Mouse (Mus musculus) neural tube, embryonic 10.5 days (tissue): ENCODE results near the gene Ptgir.
"Not testable (repeated sequence)": the region's sequence is repeated elsewhere in the genome, so short reads cannot be mapped to it uniquely, and the experiment has no call there.

ENCODE experiments used
- DNase-seq: peaks from one replicate; pipeline ENCODE4 v3.0.0-alpha.2; 2017; ENCODE audit warnings: low spot score; ENCODE audit errors: extremely low spot score

Gene Ptgir

DNA sequence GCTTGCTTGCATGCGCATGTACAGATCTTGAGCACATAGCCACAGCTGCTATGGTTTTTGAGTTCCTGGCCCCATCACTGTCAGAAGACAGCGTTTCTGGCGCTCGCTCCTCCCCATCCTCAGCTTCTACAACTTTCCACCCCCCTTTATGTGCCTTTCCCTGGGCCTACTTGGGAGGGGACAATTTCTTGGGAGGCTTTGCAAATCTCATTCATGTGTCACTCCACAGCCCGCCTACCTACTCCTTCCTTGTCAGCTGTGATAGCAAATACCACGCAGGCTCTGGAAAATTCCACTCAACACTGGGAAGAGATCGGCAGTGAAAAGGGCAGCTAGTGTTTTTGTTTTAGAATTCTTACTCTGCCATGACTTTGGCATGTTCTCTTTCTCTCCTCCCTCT, 34.0 kb downstream of the Ptgir start:
- DNase-seq: no peak

DNA sequence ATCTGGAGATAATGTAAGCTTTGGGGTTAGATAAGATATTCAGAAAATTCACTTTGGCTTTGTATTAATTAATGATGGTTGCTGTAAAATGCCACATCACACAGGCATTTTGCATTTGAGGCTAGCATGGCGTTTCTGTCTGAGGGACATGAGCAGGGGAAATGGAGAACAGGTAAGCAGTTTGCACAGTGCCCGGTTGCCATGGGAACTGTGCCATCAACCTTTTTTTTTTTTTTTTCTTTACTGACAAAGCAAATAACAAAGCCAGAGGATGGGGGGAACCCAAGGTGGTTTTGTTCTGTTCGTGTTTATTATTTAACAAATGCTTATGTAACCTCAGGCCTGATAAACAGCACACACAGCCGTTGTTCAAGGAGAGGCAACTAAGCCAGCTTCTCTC, 36.6 kb downstream of the Ptgir start:
- DNase-seq: no peak

DNA sequence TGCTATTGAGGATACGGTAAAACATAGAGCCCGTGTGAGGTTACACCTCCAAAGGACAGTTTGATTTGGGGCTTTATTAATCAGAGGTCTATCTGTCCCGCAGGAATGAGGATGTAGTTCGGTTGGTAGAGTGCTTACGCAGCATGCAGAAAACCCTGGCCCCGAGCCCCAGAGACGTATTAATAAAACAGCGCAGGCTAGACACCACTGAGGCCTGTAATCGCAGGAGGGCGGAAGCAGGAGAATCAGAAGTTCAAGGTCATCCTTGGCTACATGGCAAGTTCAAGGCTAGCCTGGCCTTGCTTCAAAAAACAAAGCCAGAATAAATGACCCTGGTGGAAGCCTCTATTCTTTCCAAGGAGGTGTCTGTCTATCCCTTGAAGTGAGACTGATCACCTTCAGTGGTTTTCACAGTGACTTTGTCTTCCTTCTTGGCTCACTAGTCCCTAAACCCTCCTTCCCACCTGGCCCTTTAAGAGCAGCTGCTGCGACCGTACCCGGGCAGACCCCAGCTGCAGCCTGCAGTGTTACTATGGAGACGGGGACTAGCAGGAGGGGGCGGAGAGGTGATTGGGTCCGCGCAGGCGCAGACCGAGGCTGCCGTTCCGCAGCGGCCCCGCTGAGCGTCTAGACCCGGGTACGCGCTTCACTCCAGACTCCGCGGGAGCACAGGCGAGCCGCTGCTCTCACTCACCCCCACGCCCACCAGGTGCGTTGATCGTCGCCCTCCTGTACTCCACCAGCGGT, 37.9 kb downstream of the Ptgir start, which contains the start of gene Pnmal2:
Gene Pnmal2, plus strand, starts transcription at position 622 of the 747 bp plus-strand sequence.
- DNase-seq: peak; percentile 91

DNA sequence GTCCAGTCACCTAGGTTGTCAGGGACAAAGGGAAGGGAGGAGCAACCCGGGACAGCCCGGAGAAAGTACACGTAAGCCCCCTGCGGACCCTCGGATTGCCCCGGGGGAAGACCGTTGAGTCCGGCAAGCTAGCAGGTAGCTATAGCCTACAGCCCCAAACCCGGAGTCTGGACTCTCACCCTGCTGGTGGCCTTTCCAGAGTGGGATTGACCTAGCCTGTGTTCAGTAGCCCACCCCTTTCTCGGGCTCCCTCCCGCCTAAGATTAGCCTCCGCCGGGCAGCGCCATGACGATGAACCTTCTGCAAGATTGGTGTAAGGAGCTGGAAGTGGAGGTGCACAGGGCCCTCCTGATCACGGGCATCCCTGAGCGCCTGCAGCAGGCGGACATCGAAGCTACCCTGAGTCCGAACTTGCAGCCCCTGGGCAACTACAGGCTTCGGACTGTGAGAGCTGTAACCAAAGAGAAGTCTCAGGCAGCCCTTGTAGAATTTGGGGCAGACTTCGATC, 38.6 kb downstream of the Ptgir start:
- no peak for DNase-seq

DNA sequence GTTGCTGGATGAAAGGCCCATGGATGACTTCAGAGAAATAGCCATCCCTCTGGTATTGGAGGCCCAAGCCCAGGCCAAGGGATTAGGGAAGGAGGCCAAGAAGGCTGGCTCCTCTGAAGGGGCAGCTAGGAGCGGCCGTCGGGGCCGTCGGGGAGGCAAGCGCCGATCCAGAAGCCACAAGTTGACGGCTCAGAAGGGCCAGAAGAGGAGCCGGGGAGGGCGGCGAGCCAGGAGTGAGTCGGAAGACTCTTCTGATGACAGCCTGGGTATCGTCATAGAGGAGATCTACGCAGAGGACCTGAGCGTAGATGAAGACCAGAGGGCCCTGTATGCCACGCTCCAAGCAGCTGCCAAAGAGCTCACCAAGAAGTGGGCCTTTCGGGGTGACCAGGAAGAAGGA, 39.1 kb downstream of the Ptgir start:
- peak; percentile 41 for DNase-seq

DNA sequence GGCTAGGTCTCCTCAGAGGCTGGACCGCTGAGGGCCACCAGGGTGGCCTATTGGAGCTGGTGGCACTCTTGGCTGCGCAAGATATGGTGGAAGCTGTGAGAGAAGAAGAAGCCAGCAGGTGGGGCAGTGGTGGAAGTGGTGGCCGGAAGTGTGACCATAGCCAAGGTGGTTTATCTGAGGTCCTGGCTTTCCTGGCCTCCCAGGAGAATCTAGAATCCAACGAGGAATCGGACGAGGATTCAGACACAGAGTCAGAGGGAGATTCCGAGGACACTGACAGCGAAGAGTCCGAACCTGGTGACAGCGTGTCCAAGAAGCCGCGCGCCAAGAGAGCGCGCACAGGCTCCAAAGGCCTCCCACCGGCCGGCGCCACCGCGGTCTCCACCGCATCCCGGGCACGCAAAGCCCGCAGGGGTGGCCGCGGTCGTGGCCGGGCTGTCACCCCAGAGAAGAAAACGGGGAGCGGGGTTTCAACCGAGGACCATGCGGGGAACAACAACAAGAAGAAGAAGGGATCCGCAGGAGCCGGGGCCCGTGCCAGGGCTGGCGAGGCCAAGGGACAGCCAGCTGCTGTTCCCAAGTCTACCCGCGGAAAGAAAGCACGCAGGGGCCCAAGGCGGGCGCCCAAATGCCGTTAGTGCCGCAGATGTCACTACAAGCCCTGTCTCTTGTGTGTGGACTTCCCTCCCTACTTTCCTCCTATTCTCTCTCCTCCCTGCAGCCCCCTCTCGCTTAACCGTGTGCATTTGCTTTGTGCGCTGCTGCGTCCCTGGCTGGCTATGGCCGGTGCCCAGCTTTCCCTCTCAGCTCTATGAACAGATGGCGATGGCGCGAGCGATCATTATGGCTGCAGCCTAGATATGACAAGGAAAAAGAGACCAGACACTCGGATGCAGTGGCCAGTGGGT, 40.4 kb downstream of the Ptgir start:
- peak; percentile 53 for DNase-seq

DNA sequence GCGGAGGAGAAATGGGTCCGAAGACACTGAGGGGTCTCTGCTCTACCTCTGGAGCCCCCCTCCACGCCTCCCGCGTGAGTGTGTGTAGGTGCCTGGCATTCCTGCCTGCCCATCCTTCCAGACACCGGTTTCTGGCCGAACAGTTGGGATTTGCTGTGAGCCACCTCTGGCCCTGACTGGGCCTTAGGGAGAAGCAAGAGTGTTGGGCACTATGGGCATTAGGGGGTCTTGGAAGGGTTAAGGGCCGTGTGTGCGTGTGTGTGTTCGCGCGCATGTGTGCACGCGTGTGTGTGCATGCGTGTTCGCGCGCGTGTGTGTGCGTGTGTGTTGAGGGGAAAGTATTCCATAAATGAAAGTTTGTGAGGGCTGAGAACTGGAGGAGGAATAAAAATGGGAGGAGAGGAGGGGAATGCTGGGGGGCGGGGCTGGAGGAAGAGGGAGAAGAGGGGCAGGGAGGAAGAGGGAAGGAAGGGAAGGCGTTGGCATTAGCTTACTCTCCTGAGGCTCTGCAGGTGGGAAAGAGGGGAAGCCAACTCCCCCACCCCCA, 41.1 kb downstream of the Ptgir start:
- DNase-seq: no peak

DNA sequence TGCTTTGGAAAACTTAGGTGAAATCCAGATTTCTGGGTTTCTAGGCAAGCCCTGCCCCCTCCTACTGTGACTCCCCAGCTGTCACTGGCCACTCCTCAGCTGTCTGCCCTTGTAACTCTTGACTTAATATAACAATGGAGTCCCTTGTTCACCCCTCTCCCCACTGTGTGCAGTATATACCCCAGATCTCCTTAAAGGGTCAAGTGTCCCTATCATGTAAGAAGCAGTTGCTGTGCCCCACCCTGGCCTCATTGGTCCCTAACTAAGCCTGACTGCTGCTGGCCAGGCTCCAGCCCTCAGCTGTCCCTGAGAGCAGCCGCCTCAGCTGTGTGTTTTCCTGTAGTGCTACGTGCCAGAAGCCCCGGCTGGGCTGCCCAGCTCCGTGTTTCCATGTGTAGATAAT, 41.7 kb downstream of the Ptgir start:
- peak; percentile 26 for DNase-seq

DNA sequence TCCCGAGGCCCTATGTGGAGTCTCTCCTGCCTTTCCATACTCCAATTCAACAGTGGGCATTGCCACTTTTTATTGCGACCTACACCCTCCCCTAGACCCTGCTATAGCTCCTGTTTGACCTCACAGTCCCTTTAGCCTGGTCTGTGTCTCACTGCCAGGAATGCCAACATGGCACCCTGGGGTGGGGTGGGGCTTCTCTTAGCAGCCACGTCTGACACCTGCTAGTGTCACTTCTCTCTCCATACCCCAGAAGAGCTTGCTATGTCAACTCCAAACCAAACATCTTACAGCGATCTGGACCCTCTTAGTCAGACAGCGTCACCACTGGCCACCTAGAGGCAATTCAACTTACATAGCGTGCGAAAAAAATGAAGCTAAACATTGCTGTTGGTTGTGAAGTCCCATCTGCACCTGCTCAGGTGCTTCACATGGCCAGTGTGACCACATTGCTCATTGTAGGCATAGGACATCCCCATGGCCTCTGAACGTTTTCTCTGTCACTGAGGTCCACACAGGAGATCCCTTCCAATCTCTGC, 42.7 kb downstream of the Ptgir start:
- no peak for DNase-seq

DNA sequence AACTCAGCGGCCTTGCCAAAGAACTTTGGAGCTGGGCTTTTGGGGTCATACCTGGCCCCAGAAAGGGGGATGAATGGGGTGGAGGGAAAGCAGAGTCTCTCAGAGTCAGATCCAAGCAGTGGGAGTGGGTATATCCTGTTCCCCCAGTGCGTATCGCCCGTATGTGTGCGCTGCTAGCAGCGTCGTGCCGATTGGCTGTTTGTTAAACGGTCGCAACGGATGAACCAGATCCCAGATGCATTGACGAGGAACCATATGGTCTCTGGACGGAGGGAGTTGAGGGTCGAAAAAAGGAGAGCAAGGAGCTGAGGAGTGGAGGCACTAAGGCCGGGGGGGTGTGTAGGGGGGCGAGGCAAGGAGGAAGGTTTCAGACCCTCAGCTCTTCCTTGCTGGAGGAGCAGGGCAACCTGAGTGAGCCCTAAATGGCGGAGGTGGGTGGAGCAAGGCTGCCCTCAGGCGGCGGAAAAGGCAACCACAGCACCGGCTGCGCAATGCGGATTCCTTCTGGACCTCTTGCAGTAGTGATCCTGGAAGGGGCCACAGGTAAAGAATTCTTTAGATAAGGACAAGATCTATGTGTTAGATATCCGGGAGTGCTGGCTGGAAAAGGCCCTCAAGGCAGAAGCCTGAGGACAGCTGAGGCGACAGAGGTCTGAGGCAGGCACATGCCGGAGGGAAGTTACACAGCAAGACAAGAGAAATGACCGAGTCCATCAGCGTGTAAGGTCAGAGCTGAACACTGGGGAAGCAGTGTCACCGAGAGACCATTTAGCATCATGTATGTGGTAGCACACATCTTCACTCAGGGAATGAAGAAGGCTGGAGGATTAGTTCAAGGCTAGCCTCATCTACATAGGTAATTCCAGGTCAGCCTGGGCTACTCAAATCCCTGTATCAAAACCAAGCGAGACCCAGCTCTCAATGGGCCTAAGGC, 43.9 kb downstream of the Ptgir start:
- peak; percentile 85 for DNase-seq

DNA sequence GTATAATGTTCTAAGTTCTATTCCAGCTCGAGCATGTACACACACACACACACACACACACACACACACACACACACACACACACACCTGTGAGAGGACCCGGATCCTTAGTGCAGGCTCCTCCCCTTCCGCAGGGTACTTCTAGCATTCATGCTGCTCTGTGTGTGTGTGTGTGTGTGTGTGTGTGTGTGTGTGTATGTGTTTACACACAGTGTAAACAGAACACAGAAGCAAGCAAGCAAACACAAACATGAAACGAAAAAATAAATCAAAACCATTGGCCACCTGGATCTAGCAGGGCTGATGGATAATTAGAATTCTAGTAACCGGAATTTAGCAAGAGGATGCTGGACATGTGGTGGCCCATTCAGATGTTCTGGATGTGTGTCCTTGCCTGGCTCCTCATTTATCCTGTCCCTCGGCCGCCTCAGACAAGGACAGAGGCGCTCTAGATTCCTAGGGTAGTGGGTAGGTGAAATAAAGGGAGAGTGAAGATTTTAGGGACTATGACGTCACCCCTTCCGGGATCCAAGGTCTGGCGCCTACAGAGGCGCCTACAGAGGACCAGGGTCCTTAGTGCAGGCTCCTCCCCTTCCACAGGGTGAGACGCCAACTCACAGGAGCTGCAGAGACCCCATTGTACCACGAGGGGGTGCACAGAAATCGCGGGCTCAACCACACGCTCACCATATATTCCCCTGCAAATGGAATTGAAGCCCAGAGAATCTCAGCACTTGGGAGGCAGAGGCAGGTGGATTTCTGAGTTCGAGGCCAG, 44.8 kb downstream of the Ptgir start:
- DNase-seq: peak; percentile 77

DNA sequence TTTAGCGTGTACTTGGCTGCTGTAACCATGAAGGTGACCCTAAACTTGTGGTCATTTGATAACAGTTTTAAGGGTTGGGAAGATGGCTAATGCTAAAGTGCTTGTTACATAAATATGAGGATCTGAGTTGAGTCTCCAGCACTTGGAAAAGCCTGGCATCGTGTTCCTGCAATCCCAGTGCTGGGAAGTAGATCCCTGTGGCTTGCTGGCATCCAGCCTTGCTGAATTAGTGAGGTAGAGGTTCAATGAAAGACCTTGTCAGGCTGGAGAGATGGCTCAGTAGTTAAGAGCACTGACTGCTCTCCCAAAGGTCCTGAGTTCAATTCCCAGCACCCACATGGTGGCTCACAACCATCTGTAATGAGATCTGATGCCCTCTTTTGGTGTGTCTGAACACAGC, 47.5 kb downstream of the Ptgir start:
- DNase-seq: not testable (repeated sequence)

DNA sequence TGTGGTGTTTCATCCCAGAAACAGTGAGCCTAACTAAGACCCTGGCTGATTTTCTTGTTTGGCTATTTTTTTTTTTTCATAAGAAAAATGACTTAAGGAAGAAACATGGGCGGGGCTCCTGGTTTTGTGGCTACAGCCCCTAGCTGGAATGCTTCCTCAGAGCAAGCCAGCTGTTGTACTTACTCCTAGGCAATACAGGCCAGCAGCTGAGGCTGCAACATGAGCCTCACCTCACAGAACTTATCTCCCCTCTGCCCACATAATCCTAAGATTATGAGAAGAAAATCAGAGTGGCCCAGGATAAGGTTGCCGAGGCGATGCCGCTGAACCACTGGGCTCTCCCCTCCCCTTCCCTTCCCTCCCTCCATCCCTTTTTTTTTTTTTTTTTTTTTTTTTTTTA, 49.4 kb downstream of the Ptgir start:
- no peak for DNase-seq

DNA sequence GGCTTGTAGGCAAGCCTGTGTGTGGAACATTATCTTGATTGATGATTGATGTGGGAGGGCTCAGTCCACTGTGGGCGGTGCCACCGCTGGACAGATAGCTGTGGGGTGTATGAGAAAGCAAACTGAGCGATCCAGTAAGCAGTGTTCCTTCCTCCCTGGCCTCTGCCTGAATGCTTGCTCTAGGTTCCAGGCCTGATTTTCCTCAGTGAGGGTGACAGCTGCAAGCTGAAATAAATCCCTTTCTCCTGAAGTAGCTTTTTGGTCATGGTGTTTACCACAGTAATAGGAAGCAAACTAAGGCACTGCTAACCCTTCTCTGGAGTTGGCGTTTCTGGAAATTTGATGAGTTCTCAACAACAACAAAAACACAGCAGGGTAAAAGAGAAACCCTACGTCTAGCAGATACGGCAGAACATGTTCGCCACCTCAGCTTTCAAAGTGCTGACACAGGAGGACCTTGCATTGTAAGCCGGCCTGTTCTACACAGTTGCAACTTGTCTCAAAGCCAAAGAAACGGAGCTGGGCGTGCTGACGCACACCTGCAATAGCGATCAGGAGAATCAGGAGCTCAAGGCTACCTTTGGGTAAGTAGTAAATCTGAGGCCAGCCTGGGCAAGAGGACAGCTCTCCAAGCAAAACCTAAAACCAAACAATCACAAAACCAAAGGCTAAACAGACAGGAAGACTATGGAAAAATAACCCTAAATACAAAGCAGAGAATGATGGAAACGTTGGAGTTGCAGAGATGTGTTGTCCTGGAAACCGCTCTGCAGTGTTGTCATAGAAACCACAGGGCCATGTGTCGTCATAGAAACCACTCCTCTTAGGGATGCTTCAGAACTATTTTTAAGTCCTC, 50.3 kb downstream of the Ptgir start:
- DNase-seq: no peak

DNA sequence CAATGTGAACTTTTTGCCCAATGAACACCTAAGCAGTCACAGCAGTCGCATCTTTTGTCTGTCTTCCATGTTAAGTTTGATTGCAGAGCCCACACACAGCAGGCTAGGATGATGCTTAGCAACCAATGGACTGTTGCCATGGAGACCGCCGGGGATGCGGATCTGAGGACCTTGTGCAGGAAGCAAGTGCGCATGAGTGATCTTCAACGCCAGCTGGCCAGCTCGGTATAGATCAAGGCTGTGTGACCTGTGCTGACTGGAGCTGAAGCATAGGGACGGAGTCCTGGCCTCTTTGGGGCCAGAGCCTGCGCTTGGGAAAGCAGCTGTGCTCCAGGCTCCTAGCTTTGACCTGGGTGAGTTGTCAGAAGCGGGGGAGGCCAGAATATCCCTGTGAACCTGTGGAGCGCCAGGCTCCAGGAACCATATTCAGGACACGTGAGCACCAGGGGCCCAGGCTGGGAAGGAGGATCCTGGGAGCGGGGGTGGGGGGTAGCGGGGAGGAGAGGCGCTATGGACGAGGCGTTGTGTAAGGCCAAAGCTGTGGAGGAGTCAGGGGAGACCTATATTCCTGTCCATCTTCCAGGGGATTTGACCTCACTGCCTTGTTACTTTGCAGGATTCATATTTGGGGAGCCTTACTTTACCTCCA, 53.4 kb downstream of the Ptgir start, which contains the start of gene Pnmal1:
Gene Pnmal1, plus strand, starts transcription at position 141 of the 649 bp plus-strand sequence.
- peak; percentile 90 for DNase-seq
